Mouse (Mus musculus): ENCODE results near the gene Maf. TPM values are rescaled to one million over a fixed set of nuclear protein-coding genes. Genes with fewer than 3 reads are reported as not detected.

The Maf gene
- total and polyA plus RNA-seq, 3 experiments, result 0.05 to 1.1 TPM; not detected in 1

- ATAC-seq (ENCODE audit: extremely low read depth, insufficient number of reproducible peaks, low FRiP score, poor library complexity, severe bottlenecking) (no peak), DNase-seq (ENCODE audit: low spot score) (no peak)
- H3K9me3 ChIP-seq (replicated peaks), result peaks cover 47% of the 10 kb centered on the region
- no peaks in the 10 kb centered on the region for H3K27me3 ChIP-seq (ENCODE audit: insufficient read depth, low read length)
- no peak overlapping the region for H3K4me3 ChIP-seq (ENCODE audit: low read depth, low read length)
- H3K4me1 ChIP-seq (ENCODE audit: insufficient read depth, low read depth, low read length), result no peaks in the 10 kb centered on the region
- TF ChIP-seq CTCF (IDR thresholded peaks at IDR 0.05; ENCODE audit: low read depth, low read length) (no peak), GATA1 (IDR thresholded peaks at IDR 0.05; ENCODE audit: borderline replicate concordance, low read length) (no peak), POLR2AphosphoS5 (IDR thresholded peaks at IDR 0.05; ENCODE audit: insufficient replicate concordance, low read depth, low read length) (no peak), TAL1 (conservative IDR thresholded peaks at IDR 0.05; ENCODE audit: low read depth, low read length) (no peak), GATA2 (IDR thresholded peaks at IDR 0.05; ENCODE audit: borderline replicate concordance, low read depth, low read length) (no peak)
- H3K36me3 ChIP-seq (replicated peaks), result no peaks in the 10 kb centered on the region
Measured at GRCm38 (mm10) chr8:115664866-115665265, 42.7 kb downstream of the Maf start.

- no peak for ATAC-seq (ENCODE audit: extremely low read depth, insufficient number of reproducible peaks, low FRiP score, poor library complexity, severe bottlenecking)
- H3K36me3 ChIP-seq (replicated peaks), result no peaks in the 10 kb centered on the region
- H3K27me3 ChIP-seq (ENCODE audit: insufficient read depth, low read length), result no peaks in the 10 kb centered on the region
- no peak overlapping the region for H3K4me3 ChIP-seq (ENCODE audit: low read depth, low read length)
- no peak for DNase-seq (ENCODE audit: low spot score)
- H3K9me3 ChIP-seq (replicated peaks), result peaks cover 43% of the 10 kb centered on the region
- no peaks in the 10 kb centered on the region for H3K4me1 ChIP-seq (ENCODE audit: insufficient read depth, low read depth, low read length)
- TF ChIP-seq GATA2 (IDR thresholded peaks at IDR 0.05; ENCODE audit: borderline replicate concordance, low read depth, low read length) (no peak), POLR2AphosphoS5 (IDR thresholded peaks at IDR 0.05; ENCODE audit: insufficient replicate concordance, low read depth, low read length) (no peak), GATA1 (IDR thresholded peaks at IDR 0.05; ENCODE audit: borderline replicate concordance, low read length) (no peak), TAL1 (conservative IDR thresholded peaks at IDR 0.05; ENCODE audit: low read depth, low read length) (no peak), CTCF (IDR thresholded peaks at IDR 0.05; ENCODE audit: low read depth, low read length) (no peak)
Measured at GRCm38 (mm10) chr8:115650110-115650521, 57.5 kb downstream of the Maf start.

GRCm38 (mm10) chr8:115645139-115645538, 62.5 kb downstream of the Maf start:
- H3K36me3 ChIP-seq (replicated peaks), result no peaks in the 10 kb centered on the region
- H3K4me3 ChIP-seq (ENCODE audit: low read depth, low read length), result no peak overlapping the region
- H3K27me3 ChIP-seq (ENCODE audit: insufficient read depth, low read length), result no peaks in the 10 kb centered on the region
- TF ChIP-seq GATA1 (IDR thresholded peaks at IDR 0.05; ENCODE audit: borderline replicate concordance, low read length) (no peak), CTCF (IDR thresholded peaks at IDR 0.05; ENCODE audit: low read depth, low read length) (no peak), TAL1 (conservative IDR thresholded peaks at IDR 0.05; ENCODE audit: low read depth, low read length) (no peak), POLR2AphosphoS5 (IDR thresholded peaks at IDR 0.05; ENCODE audit: insufficient replicate concordance, low read depth, low read length) (no peak)
- H3K4me1 ChIP-seq (ENCODE audit: insufficient read depth, low read depth, low read length), result no peaks in the 10 kb centered on the region
- no peak for DNase-seq (ENCODE audit: low spot score)
- peaks cover 52% of the 10 kb centered on the region for H3K9me3 ChIP-seq (replicated peaks)
- ATAC-seq (ENCODE audit: extremely low read depth, insufficient number of reproducible peaks, low FRiP score, poor library complexity, severe bottlenecking), result no peak

- ATAC-seq (ENCODE audit: extremely low read depth, insufficient number of reproducible peaks, low FRiP score, poor library complexity, severe bottlenecking) (no peak), DNase-seq (ENCODE audit: low spot score) (no peak)
- Histone ChIP-seq H3K36me3 (replicated peaks) (no peaks in the 10 kb centered on the region), H3K27me3 (ENCODE audit: insufficient read depth, low read length) (no peaks in the 10 kb centered on the region), H3K4me1 (ENCODE audit: insufficient read depth, low read depth, low read length) (no peaks in the 10 kb centered on the region), H3K9me3 (replicated peaks) (peaks cover 39% of the 10 kb centered on the region), H3K4me3 (ENCODE audit: low read depth, low read length) (no peak overlapping the region)
- TF ChIP-seq POLR2AphosphoS5 (IDR thresholded peaks at IDR 0.05; ENCODE audit: insufficient replicate concordance, low read depth, low read length) (no peak), CTCF (IDR thresholded peaks at IDR 0.05; ENCODE audit: low read depth, low read length) (no peak), GATA2 (IDR thresholded peaks at IDR 0.05; ENCODE audit: borderline replicate concordance, low read depth, low read length) (no peak), GATA1 (IDR thresholded peaks at IDR 0.05; ENCODE audit: borderline replicate concordance, low read length) (no peak), TAL1 (conservative IDR thresholded peaks at IDR 0.05; ENCODE audit: low read depth, low read length) (no peak)
Measured at GRCm38 (mm10) chr8:115641936-115642335, 65.7 kb downstream of the Maf start.

GRCm38 (mm10) chr8:115639951-115640350, 67.6 kb downstream of the Maf start:
- Histone ChIP-seq H3K27me3 (ENCODE audit: insufficient read depth, low read length) (no peaks in the 10 kb centered on the region), H3K4me3 (ENCODE audit: low read depth, low read length) (no peak overlapping the region), H3K36me3 (replicated peaks) (no peaks in the 10 kb centered on the region), H3K4me1 (ENCODE audit: insufficient read depth, low read depth, low read length) (no peaks in the 10 kb centered on the region), H3K9me3 (replicated peaks) (peaks cover 43% of the 10 kb centered on the region)
- DNase-seq (ENCODE audit: low spot score) (no peak), ATAC-seq (ENCODE audit: extremely low read depth, insufficient number of reproducible peaks, low FRiP score, poor library complexity, severe bottlenecking) (no peak)
- TF ChIP-seq CTCF (IDR thresholded peaks at IDR 0.05; ENCODE audit: low read depth, low read length), result no peak
- no peak for TF ChIP-seq POLR2AphosphoS5 (IDR thresholded peaks at IDR 0.05; ENCODE audit: insufficient replicate concordance, low read depth, low read length)
- TF ChIP-seq GATA2 (IDR thresholded peaks at IDR 0.05; ENCODE audit: borderline replicate concordance, low read depth, low read length), result no peak
- TF ChIP-seq GATA1 (IDR thresholded peaks at IDR 0.05; ENCODE audit: borderline replicate concordance, low read length), result no peak
- no peak for TF ChIP-seq TAL1 (conservative IDR thresholded peaks at IDR 0.05; ENCODE audit: low read depth, low read length)

- ATAC-seq (ENCODE audit: extremely low read depth, insufficient number of reproducible peaks, low FRiP score, poor library complexity, severe bottlenecking), result no peak
- no peaks in the 10 kb centered on the region for H3K27me3 ChIP-seq (ENCODE audit: insufficient read depth, low read length)
- DNase-seq (ENCODE audit: low spot score), result no peak
- H3K9me3 ChIP-seq (replicated peaks), result peaks cover 45% of the 10 kb centered on the region
- no peaks in the 10 kb centered on the region for H3K36me3 ChIP-seq (replicated peaks)
- H3K4me1 ChIP-seq (ENCODE audit: insufficient read depth, low read depth, low read length), result no peaks in the 10 kb centered on the region
- H3K4me3 ChIP-seq (ENCODE audit: low read depth, low read length), result no peak overlapping the region
- TF ChIP-seq TAL1 (conservative IDR thresholded peaks at IDR 0.05; ENCODE audit: low read depth, low read length) (no peak), GATA1 (IDR thresholded peaks at IDR 0.05; ENCODE audit: borderline replicate concordance, low read length) (no peak), GATA2 (IDR thresholded peaks at IDR 0.05; ENCODE audit: borderline replicate concordance, low read depth, low read length) (no peak), POLR2AphosphoS5 (IDR thresholded peaks at IDR 0.05; ENCODE audit: insufficient replicate concordance, low read depth, low read length) (no peak), CTCF (IDR thresholded peaks at IDR 0.05; ENCODE audit: low read depth, low read length) (no peak)
Measured at GRCm38 (mm10) chr8:115636751-115637150, 70.8 kb downstream of the Maf start.

Data from G1E (cell line).